Mouse (Mus musculus) embryonic stem cell, embryonic (primary cell): ENCODE measurements around the gene Kdm4b.

Experiments
- CTCF ChIA-PET, 4 experiments: fragments of 300-600 bp in 2 of 4; fragments of 350-600 bp in 2 of 4; sonication (Branson Sonifier 250); formaldehyde crosslinking; loops; one replicate each; lab custom pipeline; 2022; ENCODE audit warnings: inconsistent platforms in 2 of 4; lab: Charles Lee
- POLR2A ChIA-PET, 4 experiments: fragments of 300-600 bp in 2 of 4; fragments of 350-600 bp in 2 of 4; sonication (Branson Sonifier 250); formaldehyde crosslinking; loops; one replicate each; lab custom pipeline; 2022; ENCODE audit warnings: antibody characterized with exemption in 4 of 4, inconsistent platforms in 1 of 4; lab: Charles Lee

Gene Kdm4b

GRCm38 (mm10) chr17:56373136-56374034 lies 47.5 kb downstream of the Kdm4b start:
- ChIA-PET CTCF (interaction anchor here in 3 of 4 experiments (0.6 to 6.2 kb wide), 8 partner anchors 16 to 180 kb away, joined by 3 to 28 read pairs (median 4); partner anchors contain the start of genes Gm20219 (in 1 of the 3), Kdm4b (in 1 of the 3) and Ptprs (in 1 of the 3)), POLR2A (interaction anchor here in 2 of 4 experiments (0.9 to 1.6 kb wide), 3 partner anchors 43 to 66 kb away, joined by 3 read pairs; no protein-coding TSS in a partner anchor)

GRCm38 (mm10) chr17:56374851-56375250 lies 49.0 kb downstream of the Kdm4b start:
- CTCF ChIA-PET, result interaction anchor here in 1 of 4 experiments (1.9 to 2.6 kb wide), 2 partner anchors 18 to 25 kb away, joined by 6 to 7 read pairs; no protein-coding TSS in a partner anchor
- POLR2A ChIA-PET, result interaction anchor here in 2 of 4 experiments (1.0 to 1.2 kb wide), 3 partner anchors 15 to 41 kb away, joined by 3 read pairs; no protein-coding TSS in a partner anchor

- ChIA-PET CTCF (interaction anchor here in 2 of 4 experiments (1.0 to 2.4 kb wide), 3 partner anchors 22 to 174 kb away, joined by 4 to 7 read pairs (median 4); partner anchors contain the start of gene Gm20219 (in 1 of the 2)), POLR2A (interaction anchor here in 2 of 4 experiments (1.1 to 1.5 kb wide), 5 partner anchors 10 to 168 kb away, joined by 3 to 4 read pairs (median 3); no protein-coding TSS in a partner anchor)
These were observed 53.5 kb downstream of the Kdm4b start for GRCm38 (mm10) chr17:56379281-56379834.

GRCm38 (mm10) chr17:56380286-56380685 lies 54.4 kb downstream of the Kdm4b start:
- ChIA-PET CTCF (interaction anchor here in 1 of 4 experiments (2.4 kb wide), 1 partner anchor 29 kb away, joined by 7 read pairs; no protein-coding TSS in a partner anchor), POLR2A (interaction anchor here in 2 of 4 experiments (0.9 to 1.3 kb wide), 2 partner anchors 10 to 55 kb away, joined by 3 read pairs; partner anchors contain the start of gene Kdm4b (in 1 of the 2))

DNA sequence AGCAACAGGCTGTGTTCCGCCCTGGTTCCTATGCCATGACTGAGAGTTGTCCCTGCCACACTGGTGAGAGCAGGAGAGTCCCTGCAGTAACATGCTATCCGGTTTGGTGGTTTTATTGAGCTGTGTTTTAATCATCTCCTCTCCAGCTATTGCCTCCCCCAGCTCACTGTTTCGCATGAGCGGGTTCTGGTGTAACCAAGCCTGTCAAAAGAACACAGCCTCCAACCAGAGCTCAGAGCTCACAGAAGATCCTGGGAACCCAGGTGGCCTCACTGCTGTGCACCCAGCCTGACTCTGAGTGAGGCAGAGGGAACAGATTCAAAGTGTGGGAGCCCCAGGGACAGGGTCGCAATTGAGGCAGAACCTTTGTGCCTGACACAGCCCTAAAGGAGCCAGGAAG lies 55.3 kb downstream of the Kdm4b start:
- ChIA-PET CTCF (interaction anchor here in 2 of 4 experiments (1.0 to 2.4 kb wide), 3 partner anchors 30 to 172 kb away, joined by 3 to 7 read pairs (median 4); no protein-coding TSS in a partner anchor), POLR2A (interaction anchor here in 2 of 4 experiments (0.6 to 1.0 kb wide), 2 partner anchors 39 to 250 kb away, joined by 3 to 4 read pairs; no protein-coding TSS in a partner anchor)

- ChIA-PET CTCF (interaction anchor here in 2 of 4 experiments (1.0 to 1.1 kb wide), 3 partner anchors 26 to 308 kb away, joined by 3 read pairs; partner anchors contain the start of genes Gm20219 (in 1 of the 2) and Ubxn6 (in 1 of the 2)), POLR2A (interaction anchor here in 2 of 4 experiments (0.6 to 1.1 kb wide), 2 partner anchors 79 to 350 kb away, joined by 3 read pairs; no protein-coding TSS in a partner anchor)
These were observed 57.1 kb downstream of the Kdm4b start for GRCm38 (mm10) chr17:56382997-56383396.

GRCm38 (mm10) chr17:56384903-56385302 lies 59.0 kb downstream of the Kdm4b start:
- ChIA-PET POLR2A (interaction anchor here in 2 of 4 experiments (1.5 to 1.6 kb wide), 2 partner anchors 13 to 16 kb away, joined by 3 to 4 read pairs; no protein-coding TSS in a partner anchor), CTCF (interaction anchor here in 2 of 4 experiments (1.3 to 1.5 kb wide), 2 partner anchors 27 to 34 kb away, joined by 3 to 5 read pairs; no protein-coding TSS in a partner anchor)

DNA sequence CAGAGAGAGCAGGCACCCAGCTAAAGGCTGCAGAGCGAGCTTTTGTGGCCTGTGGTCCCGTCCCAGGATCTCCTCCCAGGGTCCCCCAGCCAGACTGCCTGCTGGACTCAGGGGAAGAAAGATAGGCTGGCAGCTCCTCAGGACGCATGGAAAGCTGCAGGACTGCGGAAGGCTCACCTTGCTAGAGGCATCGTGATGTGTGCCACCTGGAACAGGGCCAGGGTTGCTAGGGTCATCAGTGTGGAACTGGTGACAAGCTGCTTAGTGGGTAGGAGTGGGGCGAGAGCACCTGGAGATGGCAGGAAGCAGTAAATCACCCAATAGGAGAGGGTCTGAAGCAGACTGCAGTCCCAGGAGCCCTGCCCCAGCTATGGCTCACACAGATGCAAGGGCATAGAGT lies 61.8 kb downstream of the Kdm4b start:
- ChIA-PET POLR2A (interaction anchor here in 1 of 4 experiments (1.9 kb wide), 1 partner anchor 62 kb away, joined by 5 read pairs; the partner anchor contains the start of gene Kdm4b), CTCF (interaction anchor here in 1 of 4 experiments (1.1 kb wide), 1 partner anchor 37 kb away, joined by 3 read pairs; no protein-coding TSS in a partner anchor)

DNA sequence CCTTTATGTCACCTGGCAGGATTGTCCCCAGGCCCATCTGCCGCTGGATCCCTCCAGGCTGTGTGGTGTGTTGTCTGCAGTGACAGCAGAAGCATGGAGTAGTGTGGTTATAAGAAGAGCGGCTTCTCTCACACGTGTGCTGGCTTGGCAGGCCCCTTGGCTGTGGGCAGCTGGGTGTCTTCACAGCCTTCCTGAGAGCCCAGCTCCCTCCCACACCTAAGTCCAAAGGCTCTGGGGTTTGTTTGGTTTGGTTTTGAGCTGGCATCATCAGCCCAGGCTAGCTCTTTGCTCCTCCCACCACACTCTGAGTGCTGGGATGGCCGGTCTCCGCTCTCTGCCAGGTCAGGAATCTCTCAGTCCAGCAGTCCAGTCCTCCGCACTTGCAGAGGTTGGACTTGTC lies 67.4 kb downstream of the Kdm4b start:
- POLR2A ChIA-PET, result interaction anchor here in 1 of 4 experiments (1.1 kb wide), 1 partner anchor 32 kb away, joined by 3 read pairs; no protein-coding TSS in a partner anchor
- CTCF ChIA-PET, result interaction anchor here in 1 of 4 experiments (1.1 kb wide), 1 partner anchor 43 kb away, joined by 4 read pairs; no protein-coding TSS in a partner anchor

GRCm38 (mm10) chr17:56393889-56394288 lies 68.0 kb downstream of the Kdm4b start:
- POLR2A ChIA-PET, result interaction anchor here in 1 of 4 experiments (1.1 kb wide), 1 partner anchor 32 kb away, joined by 3 read pairs; no protein-coding TSS in a partner anchor
- CTCF ChIA-PET, result no interaction called here

DNA sequence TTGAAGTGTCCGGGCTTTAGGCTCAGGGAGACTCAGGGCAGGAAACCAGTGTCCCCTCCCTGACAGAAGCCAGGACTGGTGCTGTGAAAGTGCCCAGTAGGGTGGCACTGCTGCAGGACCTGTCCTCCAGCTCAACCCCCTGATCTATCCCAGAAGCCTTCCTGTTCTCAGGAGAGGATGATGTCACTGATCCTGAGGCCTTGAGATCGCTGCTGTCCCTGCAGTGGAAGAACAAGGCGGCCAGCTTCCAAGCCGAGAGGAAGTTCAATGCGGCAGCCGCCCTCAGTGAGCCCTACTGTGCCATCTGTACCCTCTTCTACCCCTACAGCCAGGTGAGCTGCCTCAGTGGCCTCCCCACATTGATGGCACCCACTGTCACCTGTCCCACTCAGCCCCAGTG lies 70.2 kb downstream of the Kdm4b start:
- POLR2A ChIA-PET, result interaction anchor here in 2 of 4 experiments (0.5 to 1.2 kb wide), 3 partner anchors 17 to 372 kb away, joined by 4 to 6 read pairs (median 4); no protein-coding TSS in a partner anchor
- CTCF ChIA-PET, result no interaction called here

- POLR2A ChIA-PET, result interaction anchor here in 2 of 4 experiments (0.6 to 1.1 kb wide), 2 partner anchors 10 to 264 kb away, joined by 3 read pairs; no protein-coding TSS in a partner anchor
These were observed 74.4 kb downstream of the Kdm4b start for GRCm38 (mm10) chr17:56400221-56400620.

GRCm38 (mm10) chr17:56401051-56401521 lies 75.2 kb downstream of the Kdm4b start:
- CTCF ChIA-PET, result interaction anchor here in 1 of 4 experiments (0.6 kb wide), 1 partner anchor 45 kb away, joined by 6 read pairs; no protein-coding TSS in a partner anchor
- POLR2A ChIA-PET, result no interaction called here

More at GRCm38 (mm10) chr17:56400221-56400620, 74.4 kb downstream of the Kdm4b start:
- CTCF ChIA-PET, result no interaction called here

DNA sequence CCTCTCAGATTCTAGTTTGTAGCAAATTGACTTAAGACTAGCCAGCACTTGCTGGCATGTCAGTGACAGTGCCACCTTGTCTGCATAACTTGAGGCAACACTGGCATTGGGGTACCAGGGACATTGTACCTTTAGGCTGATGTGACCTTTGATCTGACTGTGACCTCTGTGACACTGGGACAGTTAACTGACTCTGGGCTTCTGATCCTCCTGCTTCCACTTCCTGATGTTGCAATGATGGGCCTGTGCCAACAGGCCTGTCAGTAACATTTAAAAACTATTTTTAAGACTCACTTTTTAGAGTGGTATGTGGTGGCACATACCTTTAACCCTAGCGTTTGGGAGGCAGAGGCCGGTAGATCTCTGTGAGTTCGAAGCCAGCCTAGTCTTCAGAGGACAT lies 79.5 kb downstream of the Kdm4b start:
- CTCF ChIA-PET, result interaction anchor here in 2 of 4 experiments (1.7 to 2.3 kb wide), 2 partner anchors 147 to 148 kb away, joined by 6 to 9 read pairs; no protein-coding TSS in a partner anchor
- POLR2A ChIA-PET, result interaction anchor here in 2 of 4 experiments (1.2 to 3.1 kb wide), 7 partner anchors 11 to 326 kb away, joined by 3 to 15 read pairs (median 4); partner anchors contain the start of gene Hdgfl2 (in 1 of the 2)

DNA sequence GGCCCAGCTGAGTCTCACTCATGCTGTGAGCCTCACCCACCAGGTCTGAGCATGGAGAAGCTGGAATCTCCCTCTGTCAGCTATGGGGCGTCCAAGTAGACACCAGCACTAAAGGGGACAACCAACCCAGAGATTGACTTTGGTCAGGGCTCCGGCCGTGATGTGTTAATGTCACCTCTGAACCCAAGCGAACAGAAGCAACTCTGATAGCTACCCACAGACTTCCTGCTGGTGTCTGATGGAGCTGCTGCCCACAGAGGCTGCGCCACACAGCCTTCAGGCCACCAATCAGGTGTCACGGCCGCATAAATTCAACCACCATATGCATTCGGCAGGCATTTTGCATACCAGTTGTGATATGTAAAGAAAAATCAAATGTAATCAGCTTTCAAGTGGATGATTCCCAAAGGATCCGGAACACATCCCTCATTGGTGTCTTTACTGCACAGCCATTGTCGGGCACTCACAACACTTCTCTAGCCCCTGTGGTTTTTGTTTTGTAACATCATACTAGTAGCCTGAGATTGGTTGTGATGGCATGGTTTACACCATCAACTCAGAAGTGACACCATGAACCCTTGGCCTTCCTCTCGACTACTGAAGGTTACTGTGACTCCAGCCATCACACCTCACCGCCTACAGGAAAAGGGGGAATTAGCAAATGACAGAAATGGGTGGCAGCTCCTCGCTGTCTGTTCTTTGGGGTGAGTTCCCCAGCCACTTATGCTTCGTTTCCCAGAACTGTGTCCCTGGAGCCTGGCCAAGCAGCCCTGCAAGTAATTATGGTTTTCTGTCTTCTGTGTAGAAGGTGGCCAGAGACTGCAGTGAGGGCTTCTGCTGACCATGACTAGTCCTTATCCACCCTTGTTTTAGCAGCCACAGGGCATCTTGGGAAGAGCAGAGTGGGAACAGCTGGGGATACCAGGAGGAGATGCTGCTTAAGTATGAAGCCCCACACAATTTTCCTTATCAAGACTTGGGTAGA lies 80.3 kb downstream of the Kdm4b start:
- ChIA-PET POLR2A (interaction anchor here in 2 of 4 experiments (0.7 to 3.1 kb wide), 13 partner anchors 10 to 327 kb away, joined by 3 to 15 read pairs (median 3); partner anchors contain the start of gene Hdgfl2 (in 1 of the 2)), CTCF (interaction anchor here in 3 of 4 experiments (1.0 to 2.3 kb wide), 4 partner anchors 56 to 147 kb away, joined by 3 to 9 read pairs (median 3); no protein-coding TSS in a partner anchor)
